Mouse (Mus musculus): ENCODE data around the gene Ubtd2.

The Ubtd2 gene

DNA sequence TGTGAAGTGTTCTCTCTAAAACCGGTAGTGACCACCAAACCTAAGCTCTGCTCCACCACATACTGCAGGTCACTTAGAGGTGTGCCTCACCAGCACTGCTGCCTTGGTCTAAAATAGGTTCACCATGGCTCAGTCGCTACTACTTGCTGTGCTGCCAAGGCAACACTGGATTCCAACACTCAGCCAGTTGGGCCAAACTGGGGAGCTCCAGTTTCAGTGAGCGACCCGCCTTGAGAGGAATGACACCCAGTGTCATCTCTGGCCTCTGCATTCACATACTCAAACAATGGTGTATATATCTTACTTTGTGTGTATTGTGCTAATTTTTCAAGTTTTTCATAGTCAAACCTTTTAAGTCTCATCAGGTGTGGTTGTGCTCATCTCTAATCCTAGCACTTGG, 63.6 kb downstream of the Ubtd2 start:
- DNase-seq (ENCODE audit: low spot score): no peak

DNA sequence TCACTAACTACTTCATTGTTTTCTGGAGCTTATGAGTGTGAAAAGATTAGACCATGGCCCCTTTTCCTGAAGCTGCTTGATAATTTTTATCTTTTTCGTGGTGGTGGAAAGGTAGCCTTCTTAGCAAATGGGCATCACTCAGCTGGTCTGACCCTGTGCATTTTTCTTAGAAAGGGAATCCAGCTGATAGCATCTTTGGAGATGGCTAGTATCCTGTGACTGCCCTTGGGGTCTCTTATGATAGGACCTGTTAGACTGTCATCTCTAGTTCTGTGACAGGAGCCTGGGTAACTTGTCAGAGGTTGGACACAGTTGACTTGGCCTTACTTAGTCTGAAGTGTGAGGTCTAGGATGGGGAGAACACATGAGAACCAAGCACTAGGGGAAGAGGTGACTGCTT, 64.2 kb downstream of the Ubtd2 start:
- no peak for DNase-seq (ENCODE audit: low spot score)

DNA sequence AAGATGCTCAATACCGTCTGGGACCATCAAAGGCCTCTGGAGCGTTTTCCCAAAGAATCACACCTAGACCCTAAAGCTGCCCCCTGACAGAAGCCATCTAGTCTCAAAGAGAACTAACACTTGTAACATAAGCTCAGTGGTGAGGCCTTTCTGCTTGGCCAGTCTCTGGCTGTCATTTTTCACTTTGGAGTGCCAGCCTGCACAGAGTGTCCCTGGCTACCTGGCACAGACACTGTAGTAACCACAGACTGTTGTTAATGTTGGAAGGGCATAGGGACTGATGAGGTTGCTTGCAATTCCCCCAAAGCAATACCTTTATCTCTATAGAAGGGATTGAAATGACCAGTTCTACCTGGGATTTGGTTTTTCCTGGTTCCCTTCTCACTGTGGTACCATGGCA, 66.1 kb downstream of the Ubtd2 start:
- DNase-seq (ENCODE audit: low spot score): no peak

DNA sequence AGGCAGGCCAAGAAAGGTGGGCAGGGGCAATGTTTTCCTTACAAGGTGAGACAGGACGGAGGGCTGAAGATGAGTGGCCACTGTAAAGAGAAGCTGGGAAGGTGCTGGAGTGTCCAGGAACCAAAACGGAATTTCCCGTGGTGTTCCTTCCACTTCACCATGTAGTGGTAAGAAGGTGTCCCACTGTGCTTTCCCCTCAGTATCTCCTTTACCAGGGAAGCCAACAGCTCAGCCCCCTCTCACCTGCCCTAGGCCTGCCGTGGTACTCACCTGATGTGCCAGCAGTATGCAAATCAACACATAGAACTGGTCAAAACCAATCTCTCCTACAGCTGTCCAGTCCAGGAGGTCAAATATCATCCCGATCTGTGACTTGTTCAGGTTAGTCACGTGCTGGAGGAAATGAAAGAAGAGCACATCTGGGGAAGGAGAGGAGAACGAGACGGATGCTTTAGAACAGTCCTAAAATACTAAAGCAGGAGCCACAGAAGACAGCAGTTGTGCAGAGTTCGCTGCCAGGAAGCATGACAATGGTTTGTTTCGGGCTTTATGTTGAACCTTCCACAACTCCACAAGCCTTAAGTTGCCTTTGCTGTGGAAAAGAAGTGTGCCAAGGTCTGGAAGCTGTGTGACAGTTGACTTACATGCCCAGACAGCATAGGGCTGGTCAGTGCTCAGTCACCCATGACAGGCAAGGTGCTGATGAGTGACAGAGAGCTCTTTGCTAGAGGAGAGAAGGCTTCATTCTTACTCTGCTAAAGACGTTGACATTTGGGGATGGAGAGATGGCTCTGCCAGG, 69.2 kb downstream of the Ubtd2 start:
- no peak for DNase-seq (ENCODE audit: low spot score)

DNA sequence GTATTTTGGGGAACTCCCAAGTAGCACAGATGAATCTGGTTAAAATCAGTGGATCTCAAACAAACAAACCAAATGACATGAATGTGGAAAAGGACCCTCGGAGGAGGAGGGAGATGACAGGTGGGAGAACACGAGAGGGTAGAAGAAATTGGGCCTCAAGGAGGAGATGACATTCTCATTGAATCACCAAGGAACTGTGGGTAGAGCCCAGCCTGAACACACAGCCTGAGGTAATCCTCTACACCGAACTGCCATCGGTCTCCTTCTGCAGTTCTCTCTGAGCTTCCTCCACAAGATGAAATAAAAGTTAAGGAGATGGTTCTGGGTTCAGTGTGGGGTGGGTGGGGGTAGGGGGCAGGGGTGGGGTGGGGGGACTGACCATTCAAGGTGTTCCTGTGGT, 71.8 kb downstream of the Ubtd2 start:
- DNase-seq (ENCODE audit: low spot score): no peak

DNA sequence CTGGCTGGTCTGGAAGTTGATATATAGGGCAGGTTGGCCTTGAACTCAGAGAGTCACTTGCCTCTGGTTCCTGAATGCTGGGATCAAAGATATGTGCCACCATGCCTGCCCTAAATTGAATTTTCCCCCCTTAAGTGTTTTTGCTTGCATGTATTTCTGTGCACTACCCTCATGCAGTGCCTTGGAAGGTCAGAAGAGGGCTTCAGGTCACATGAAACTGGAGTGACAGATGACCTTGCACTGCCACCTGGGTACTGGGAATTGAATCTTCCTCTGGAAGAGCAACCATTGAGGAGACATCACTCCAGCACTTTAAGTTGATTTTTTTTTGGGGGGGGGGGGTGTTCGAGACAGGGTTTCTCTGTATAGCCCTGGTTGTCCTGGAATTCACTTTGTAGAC, 75.0 kb downstream of the Ubtd2 start:
- DNase-seq (ENCODE audit: low spot score): no peak

DNA sequence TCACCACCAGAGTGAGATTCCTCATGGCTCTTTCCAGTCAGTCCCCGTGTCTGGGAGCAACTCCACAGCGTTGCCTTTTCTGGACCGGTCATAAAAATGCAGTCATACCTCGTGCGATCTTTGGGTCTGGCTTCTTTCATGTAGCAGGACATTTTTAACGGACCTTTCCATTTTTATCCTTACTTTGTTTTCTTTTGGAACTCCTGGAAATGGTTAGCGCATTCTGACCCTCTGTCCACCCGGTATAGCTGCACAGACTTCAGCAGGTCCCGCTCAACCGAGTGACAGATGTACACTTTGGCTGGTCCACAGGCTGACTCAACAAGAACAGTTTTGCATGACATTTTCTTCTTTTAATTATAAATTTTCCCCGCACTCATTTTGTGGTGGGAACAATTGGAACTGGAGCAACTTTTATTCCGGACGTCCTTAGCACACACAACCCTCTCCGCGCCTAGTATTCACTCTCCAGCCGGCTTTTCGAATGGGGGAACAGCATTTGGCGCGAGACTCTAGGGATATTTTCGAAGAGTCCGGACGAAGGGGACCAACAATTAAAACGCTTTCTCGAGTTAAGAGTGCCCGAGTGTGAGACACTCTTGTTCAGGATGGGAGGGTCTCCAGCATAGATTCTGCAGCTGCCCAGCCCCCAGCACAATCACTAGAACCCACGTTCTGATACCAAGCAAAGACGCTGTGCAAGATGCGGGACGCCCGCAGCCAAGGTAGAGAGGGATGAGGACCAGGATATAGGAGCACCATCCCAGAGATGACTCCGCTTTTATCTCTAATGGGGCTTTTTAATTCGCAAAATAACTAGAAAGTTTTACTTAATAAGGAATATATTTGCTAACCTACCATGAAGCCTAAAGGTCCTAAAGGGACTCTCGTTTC, 76.9 kb downstream of the Ubtd2 start, which contains the start of gene Efcab9:
Gene Efcab9, minus strand, starts transcription at position 211 of the 894 bp plus-strand sequence.
- peak; percentile 64 for DNase-seq (ENCODE audit: low spot score)

DNA sequence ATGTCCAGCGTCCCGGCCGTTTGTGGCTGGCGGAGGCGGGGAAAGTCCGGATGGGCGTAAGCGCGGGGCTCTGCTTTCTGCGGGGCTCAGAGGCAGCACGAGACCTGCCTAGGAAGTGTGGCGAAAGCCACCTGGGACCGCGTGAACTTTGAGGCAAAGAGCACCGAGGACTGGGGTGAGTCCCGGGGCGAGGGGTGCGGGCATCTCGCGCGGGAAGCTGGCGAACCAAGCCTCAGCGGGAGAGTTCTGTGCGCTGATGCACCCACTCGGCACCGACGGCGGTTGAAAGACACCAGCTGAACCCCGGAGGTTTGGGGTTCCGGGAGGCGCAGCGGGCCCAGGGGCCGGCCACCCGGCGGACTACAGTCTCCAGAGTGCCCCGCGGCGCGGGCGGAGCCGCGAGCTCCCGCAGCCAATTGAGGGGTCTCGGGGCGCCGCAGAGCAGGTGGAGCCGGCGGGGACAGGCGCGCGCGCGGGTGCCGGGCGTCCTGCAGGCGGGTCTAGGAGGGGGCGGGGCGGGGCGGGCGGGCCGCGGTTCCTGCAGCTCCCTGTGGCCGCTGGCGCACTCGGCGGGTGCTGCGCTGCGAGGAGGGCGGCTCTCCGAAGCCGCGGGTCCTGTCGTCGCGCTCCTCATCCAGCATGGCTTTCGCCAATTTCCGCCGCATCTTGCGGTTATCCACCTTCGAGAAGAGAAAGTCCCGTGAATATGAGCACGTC, 77.8 kb downstream of the Ubtd2 start, which contains the start of gene Stk10:
Gene Stk10, plus strand, starts transcription at position 541 of the 717 bp plus-strand sequence.
- DNase-seq (ENCODE audit: low spot score): peak; percentile 85

DNA sequence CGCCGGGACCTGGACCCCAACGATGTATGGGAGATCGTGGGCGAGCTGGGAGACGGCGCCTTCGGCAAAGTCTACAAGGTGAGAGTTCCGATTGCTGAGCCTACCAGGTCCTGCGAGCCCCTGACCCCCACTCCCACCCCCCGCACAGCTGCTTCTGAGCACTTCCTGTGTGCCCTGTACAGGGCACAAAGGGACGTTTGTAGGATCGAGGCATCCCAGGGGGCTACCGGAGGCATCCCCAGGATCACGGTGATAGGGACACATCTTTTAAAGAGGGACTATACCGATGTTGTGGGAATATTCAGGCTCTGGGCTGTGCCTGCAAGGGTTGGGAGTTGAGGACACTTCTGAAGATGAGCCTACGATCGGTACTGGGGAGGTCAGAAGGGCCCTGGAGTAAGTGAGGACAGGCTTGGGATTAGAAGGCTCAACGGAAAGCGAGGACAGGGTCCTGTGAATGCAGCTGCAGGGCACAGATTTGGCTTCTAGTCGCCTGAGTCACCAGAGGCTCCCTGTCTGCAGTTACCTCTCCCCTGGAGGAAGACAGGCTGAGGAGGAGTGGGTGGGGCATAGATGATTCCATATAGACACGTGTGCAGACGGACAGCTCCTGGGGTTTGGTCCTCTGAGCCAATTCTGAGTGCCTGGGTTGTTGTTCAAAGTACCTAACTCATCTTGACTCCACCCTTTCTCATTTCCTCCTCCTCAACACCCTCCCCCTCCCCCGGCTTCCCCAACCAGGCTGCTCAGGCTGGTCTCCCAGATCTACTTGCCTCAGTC, 78.5 kb downstream of the Ubtd2 start:
- DNase-seq (ENCODE audit: low spot score): peak; percentile 52

DNA sequence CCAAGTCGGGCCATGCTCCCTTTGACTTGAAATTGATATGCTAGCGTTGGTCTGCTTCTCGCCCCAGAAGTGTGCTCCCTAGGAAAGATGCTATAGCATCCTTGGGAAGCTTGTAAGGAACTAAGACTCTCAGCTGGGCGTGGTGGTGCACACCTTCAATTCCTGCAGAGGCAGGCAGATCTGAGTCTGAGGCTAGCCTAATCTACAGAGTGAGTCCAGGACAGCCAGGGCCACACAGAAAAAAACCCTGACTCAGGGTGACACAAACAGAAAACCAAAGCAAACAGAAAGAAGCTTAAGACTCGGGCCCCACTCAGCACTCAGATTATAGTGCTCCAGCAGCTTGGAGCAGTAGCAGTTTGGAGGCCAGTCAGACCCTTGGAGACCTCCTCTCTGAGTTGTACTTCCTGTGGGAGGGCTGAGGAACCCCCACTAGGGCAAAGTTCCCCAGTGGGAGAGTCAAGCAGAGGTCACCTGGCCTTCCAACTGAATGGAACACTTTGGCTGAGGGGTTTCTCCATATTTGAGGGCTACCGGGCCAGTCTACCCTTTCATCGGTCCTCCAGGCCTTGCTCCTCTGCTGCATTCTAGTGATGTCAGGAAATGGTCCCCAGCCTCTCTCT, 79.4 kb downstream of the Ubtd2 start:
- DNase-seq (ENCODE audit: low spot score): no peak

DNA sequence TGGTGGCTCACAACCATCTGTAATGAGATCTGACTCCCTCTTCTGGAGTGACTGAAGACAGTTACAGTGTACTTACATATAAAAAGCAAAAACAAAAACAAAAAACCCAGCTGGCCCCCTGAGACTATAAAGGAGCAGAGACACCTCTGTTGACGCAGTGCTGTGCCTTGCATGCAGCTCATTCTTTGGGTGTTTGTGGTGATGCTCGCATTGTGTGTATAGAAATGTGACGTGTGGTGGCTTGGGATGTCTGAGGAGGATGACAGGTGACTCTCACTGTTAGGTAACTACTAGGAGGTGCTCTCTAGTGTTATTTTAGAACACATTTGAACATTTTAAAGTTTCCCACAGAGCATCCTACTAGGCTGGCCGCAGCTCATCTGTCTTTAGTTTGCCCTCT, 80.5 kb downstream of the Ubtd2 start:
- no peak for DNase-seq (ENCODE audit: low spot score)

DNA sequence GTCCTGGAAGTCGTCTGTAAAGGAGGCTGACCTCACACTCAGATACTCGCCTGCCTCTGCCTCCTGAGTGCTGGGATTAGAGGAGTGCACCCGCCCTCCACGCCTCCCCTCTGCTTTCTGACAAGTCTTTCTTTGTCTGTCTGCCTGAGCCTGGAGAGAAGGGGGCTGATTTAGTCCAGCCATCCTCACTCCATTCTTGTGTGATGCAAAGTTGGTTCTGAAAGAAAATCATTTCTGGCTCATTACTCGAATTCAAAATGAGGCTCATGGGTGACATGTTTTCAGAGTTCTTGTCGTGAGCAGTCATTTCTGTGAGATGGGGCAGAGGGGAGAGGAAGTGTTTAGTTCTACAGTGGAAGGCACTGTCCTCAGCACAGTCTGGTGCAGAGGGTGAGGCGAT, 81.8 kb downstream of the Ubtd2 start:
- peak; percentile 74 for DNase-seq (ENCODE audit: low spot score)

DNA sequence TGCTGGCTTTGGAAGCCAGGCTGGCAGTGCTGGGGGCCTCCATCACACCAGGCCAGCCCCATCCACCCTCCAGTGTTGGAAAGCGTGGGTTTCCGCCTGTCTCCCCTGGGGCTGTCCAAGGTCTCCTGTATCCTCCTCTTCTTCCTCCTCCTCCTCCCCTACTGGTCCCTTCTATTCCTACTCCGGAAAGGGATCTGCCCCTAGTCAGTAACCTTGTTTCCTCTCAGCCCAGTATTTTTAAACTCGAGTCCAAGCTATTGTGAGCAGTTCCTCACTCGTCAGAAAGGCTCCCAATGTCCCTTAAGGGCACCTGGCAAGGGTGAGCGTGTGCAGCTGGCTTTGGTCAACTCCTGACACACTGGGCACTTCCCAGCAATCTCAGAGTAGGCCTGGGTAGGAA, 83.3 kb downstream of the Ubtd2 start:
- no peak for DNase-seq (ENCODE audit: low spot score)

DNA sequence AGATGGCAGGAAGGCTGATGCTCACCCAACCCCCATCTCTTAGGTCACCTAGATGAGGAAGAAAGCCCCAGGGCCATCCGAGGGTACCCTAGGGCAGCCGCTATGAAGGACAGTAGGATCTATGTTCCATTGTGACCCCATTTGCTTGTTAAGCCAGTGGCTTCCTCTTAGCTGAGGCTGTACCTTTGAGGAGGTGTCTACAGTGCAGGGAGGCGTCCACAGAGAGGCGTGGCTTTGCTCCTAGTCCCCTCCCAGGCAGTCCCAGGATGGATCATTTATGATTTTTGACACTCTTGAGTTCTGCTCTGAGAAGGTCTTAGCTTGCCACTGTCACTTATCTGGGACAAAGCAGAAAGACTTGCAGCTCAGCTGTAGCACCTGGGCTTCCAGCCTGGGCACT, 83.7 kb downstream of the Ubtd2 start:
- no peak for DNase-seq (ENCODE audit: low spot score)

DNA sequence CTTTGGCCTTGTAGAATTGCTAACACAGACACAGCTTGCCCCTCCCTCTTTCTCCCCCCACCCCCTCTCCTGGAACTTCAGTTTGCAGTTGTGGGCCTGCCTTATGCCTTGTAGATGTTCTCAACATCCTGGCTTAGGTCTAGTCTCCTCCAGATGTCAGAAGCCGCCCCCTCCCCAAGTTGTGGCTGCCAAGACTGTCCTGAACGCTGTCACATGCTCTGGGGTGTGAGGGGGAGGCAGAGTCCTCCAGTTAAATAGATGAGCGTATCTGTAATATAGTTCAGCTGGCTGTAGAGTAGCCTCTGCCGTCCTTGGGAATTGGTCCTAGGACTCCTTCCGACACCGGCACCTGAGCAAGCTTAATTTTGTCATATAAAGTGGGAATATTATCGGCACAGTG, 84.5 kb downstream of the Ubtd2 start:
- no peak for DNase-seq (ENCODE audit: low spot score)

DNA sequence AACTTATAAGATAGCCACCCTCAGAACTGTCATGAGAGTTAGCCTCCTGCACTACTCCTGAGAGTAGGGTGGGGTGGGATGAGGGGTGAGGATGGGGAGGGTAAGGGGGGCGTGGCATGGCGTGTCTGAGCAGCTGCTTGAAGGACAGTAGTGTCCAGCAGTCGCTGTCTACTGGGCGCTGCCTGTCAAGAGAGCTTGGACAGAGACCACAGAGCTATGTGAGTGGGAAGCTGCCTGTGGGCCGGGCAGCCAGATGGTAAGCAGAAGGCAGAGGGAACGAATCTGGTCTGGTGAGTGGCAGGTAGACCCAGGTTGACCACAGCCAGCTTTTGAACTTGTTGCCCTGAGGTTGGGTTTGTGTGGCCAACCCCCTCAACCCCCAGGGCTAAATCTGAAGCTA, 85.3 kb downstream of the Ubtd2 start:
- no peak for DNase-seq (ENCODE audit: low spot score)

DNA sequence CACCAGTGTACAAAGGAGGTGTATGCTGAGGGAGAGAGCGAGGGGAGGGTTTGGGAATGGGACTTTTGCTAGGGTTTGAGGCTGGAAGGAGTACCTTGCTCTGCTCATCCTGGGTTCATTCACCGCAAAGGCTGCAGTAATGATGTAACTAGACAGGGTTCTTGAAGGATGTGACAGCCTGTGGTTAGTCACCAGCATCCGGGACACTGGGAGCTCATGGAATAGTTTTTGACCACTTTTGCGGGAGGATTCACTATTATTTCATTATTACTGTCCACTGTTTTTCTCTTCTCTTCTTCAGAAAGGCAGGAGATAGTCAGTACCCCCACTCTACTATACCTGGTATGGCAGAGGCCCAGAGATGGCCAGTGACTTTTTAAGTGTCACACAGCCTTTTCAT, 87.0 kb downstream of the Ubtd2 start:
- no peak for DNase-seq (ENCODE audit: low spot score)

DNA sequence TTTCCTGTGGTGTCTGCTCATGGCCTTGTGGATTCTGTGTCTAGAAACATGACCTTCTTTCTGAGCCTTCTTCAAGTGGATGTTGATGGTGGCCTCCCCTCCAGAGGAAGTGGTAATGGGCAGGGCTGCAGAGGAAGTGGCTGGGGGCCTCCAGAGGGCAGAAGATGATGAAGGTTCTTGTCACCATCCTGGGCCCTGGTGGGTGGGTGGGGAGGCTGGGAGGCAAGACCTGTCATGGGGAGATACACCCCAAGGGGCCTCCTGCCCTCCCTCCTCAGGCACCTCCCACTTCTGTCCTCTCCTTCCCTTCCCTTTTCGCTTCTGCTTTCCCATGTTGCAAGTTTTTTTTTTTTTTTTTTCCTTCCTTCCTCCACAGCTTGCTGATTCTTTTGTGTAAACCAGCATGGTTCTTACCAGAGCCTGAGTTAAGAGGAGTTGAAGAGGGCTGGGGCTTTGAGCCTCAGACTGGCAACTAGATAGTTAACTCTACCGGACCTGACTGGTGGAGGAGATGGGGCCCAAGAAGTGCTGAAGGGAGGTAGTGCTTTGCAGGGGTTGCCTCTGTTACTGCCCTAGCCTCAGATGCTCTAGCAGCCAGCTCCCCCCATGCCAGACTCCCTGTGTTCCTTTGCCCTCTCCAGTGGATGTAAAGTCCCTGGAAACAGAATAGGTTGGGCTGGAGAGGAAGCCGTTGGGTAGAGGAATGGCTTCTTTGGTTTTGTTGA, 87.7 kb downstream of the Ubtd2 start:
- no peak for DNase-seq (ENCODE audit: low spot score)

DNA sequence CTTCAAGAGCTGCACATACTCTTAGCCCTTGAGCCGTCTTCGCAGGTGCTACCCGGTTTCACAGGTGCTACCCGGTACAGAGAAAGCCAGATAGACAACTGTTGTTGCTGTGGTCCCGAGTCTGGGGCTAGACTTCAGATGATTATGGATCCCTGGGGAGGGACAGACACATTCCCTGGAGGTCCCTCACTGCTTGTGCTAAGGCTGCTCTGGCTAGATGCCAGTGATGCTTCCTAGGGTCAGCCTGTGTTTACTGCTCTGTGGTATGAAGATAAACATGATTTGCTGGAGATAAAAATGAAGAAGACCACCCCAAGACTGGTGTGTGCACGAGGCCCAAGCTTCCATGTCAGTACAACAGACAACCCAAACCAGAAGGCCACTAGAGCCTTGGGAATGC, 88.9 kb downstream of the Ubtd2 start:
- DNase-seq (ENCODE audit: low spot score): no peak

DNA sequence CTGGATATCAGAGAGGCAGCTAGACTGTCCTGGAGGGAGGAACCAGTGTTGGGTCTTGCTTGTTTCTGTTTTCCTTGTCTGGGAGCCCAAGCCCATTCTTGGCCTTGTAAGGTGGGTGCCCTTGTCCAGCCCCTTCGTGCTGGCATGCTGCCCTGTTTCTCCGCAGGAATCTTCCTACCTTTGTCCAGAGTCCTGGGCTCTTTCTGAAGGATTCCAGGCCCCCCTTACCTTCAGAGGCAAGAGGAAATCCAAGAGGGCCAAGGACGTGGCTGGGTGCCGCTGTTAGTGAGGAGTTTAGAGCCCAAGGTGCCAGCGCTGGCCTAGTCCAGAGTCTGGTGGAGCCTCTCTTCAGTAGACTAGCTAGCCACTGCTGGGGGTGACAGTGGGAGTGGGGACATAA, 89.3 kb downstream of the Ubtd2 start:
- DNase-seq (ENCODE audit: low spot score): no peak

DNA sequence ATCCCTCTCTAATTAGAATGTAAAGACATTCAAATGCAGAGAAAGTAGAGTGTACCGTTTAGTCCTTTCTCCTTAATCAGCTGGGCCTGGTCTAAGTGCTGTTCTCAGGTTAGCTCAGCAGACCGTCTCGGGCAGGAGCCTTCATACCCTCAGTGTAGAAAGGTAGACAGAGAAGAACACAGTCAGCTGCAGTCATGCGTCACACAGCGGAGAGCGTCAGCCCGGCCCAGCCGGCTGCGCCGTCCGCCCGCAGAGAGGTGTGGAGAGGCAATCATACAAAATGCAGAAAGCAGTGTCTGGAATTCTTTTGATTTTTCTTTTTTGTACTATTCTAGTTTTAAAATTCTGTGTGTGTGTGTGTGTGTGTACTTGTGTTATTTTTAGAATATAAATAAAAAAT, 90.4 kb downstream of the Ubtd2 start:
- DNase-seq (ENCODE audit: low spot score): no peak
